Comparison of ENCODE assay signal across 11 mouse cellular contexts in genomic region chr12:30244194-30244593, GRCm38 (mm10).
DNase-seq lines count a peak whose midpoint lies in the region; ATAC-seq lines count a peak whose summit lies in the region.
"Had no signal": no experiment of that assay in that cellular context is flagged by ENCODE, and none has a peak within 500 bp of the region (broad histone marks: within the 10 kb centered on the region; RNA-seq: fewer than 3 reads in every experiment).

No protein-coding gene starts in this region.

- no peak overlapping the region for H3K27ac ChIP-seq in midbrain, embryonic 11.5 days (ENCODE audit: low read depth, low read length)
- H3K27ac ChIP-seq in midbrain, embryonic 10.5 days (replicated peaks), result no peak overlapping the region
- H3K27ac ChIP-seq: liver, embryonic 14.5 days; neural tube, embryonic 13.5 days had no signal

- peak; percentile 14 for DNase-seq in gastrocnemius, postnatal 10 days
- DNase-seq in gastrocnemius, postnatal 14 days, result no peak
- peak; percentile 23 for DNase-seq in midbrain, embryonic 11.5 days (ENCODE audit: low spot score, missing footprints)
- no peak for DNase-seq in midbrain, embryonic 10.5 days (ENCODE audit: low spot score)
- DNase-seq in kidney, postnatal 10 days, result peak; percentile 70
- peak; percentile 64 for DNase-seq in right cerebral cortex, postnatal 14 days
- no peak for DNase-seq in embryo, embryonic 10 days (ENCODE audit: low spot score)
- DNase-seq in spleen, postnatal 14 days (ENCODE audit: low spot score in 2 of 2), result no peak
- DNase-seq: thymus, adult 18-20 months had no signal

- 90% methylated on average over 2 of the region's 2 CpGs for WGBS in midbrain, embryonic 11.5 days
- WGBS in midbrain, embryonic 10.5 days, result 78% methylated on average over 2 of the region's 2 CpGs

- H3K4me3 ChIP-seq in midbrain, embryonic 11.5 days (ENCODE audit: low read depth, low read length), result no peak overlapping the region
- no peak overlapping the region for H3K4me3 ChIP-seq in midbrain, embryonic 10.5 days
- H3K4me3 ChIP-seq: neural tube, embryonic 13.5 days had no signal

- no peak for ATAC-seq in midbrain, embryonic 11.5 days (ENCODE audit: low FRiP score)

- no peaks in the 10 kb centered on the region for H3K36me3 ChIP-seq in midbrain, embryonic 11.5 days (ENCODE audit: control insufficient read depth, insufficient read depth, low read length)
- no peaks in the 10 kb centered on the region for H3K36me3 ChIP-seq in midbrain, embryonic 10.5 days
- H3K36me3 ChIP-seq: neural tube, embryonic 13.5 days had no signal

- H3K9me3 ChIP-seq in midbrain, embryonic 11.5 days (ENCODE audit: control insufficient read depth, low read length), result no peaks in the 10 kb centered on the region
- no peaks in the 10 kb centered on the region for H3K9me3 ChIP-seq in midbrain, embryonic 10.5 days (replicated peaks)
- H3K9me3 ChIP-seq: neural tube, embryonic 13.5 days had no signal

- no peaks in the 10 kb centered on the region for H3K27me3 ChIP-seq in midbrain, embryonic 11.5 days (ENCODE audit: control insufficient read depth, insufficient read depth, low read length)
- H3K27me3 ChIP-seq in midbrain, embryonic 10.5 days (ENCODE audit: low read depth, poor library complexity, severe bottlenecking), result no peaks in the 10 kb centered on the region
- H3K27me3 ChIP-seq: neural tube, embryonic 13.5 days had no signal

- intact Hi-C loops in gastrocnemius, postnatal 14 days (cut with DNase I; ENCODE audit: low total_unique reads), result no loop called here

- H3K9ac ChIP-seq in midbrain, embryonic 11.5 days (ENCODE audit: low read length), result no peak overlapping the region
- H3K9ac ChIP-seq: liver, embryonic 14.5 days; neural tube, embryonic 13.5 days had no signal

- H3K4me2 ChIP-seq in midbrain, embryonic 11.5 days, result no peak overlapping the region
- H3K4me2 ChIP-seq: neural tube, embryonic 13.5 days had no signal

- no peaks in the 10 kb centered on the region for H3K4me1 ChIP-seq in midbrain, embryonic 11.5 days (ENCODE audit: control insufficient read depth, insufficient read depth, low read length)
- H3K4me1 ChIP-seq in midbrain, embryonic 10.5 days, result no peaks in the 10 kb centered on the region
- H3K4me1 ChIP-seq: neural tube, embryonic 13.5 days had no signal

Comparison
In these comparisons a context has a peak if more than half of its experiments do, and no peak if none do; other contexts are left out.
1. DNase-seq: peak in gastrocnemius, postnatal 10 days (single experiment), midbrain, embryonic 11.5 days (single experiment), kidney, postnatal 10 days (single experiment) and right cerebral cortex, postnatal 14 days (single experiment); none in gastrocnemius, postnatal 14 days (single experiment), midbrain, embryonic 10.5 days (single experiment), embryo, embryonic 10 days (single experiment) and spleen, postnatal 14 days (0 of 2).